Mouse (Mus musculus) spleen, adult 2 months (tissue): ENCODE results near the gene Acad9.

Experiments used
- CTCF ChIP-seq: fragments of 200-500 bp; IDR thresholded peaks from 2 replicates; pipeline ENCODE4 v1.5.1; 2011; ENCODE audit warnings: mild to moderate bottlenecking, inconsistent platforms; ENCODE audit not compliant: insufficient read depth, insufficient read length, insufficient replicate concordance; ENCODE audit errors: extremely low read depth
- POLR2A ChIP-seq: fragments of 200-500 bp; IDR thresholded peaks from 2 replicates; pipeline ENCODE4 v1.6.1; 2011; ENCODE audit warnings: low read depth, low read length, inconsistent platforms

- TF ChIP-seq POLR2A = no peak
- peak; percentile 44; the same call in 1 of the 2 replicates for TF ChIP-seq CTCF
Observed at GRCm38 (mm10) chr3:36060096-36060850, 5.5 kb upstream of the Acad9 start.
